Mouse (Mus musculus): ENCODE measurements around the gene Auts2. TPM values are rescaled to one million over a fixed set of nuclear protein-coding genes. Genes with fewer than 3 reads are reported as not detected.

Gene Auts2
- total RNA-seq, 4 experiments from 2014 or later, result 23.5 to 31.8 (median 27.0) TPM

GRCm38 (mm10) chr5:132391831-132392763 lies 151.0 kb downstream of the Auts2 start:
- no peak for DNase-seq (ENCODE audit: low spot score)

- no peak for DNase-seq (ENCODE audit: low spot score)
Measured at GRCm38 (mm10) chr5:132388746-132389145, 154.4 kb downstream of the Auts2 start.

- no peak for DNase-seq (ENCODE audit: low spot score)
Measured at GRCm38 (mm10) chr5:132385244-132385855, 157.8 kb downstream of the Auts2 start.

- no peak for DNase-seq (ENCODE audit: low spot score)
Measured at GRCm38 (mm10) chr5:132380261-132380660, 162.9 kb downstream of the Auts2 start.

- DNase-seq (ENCODE audit: low spot score), result no peak
Measured at GRCm38 (mm10) chr5:132378977-132379376, 164.2 kb downstream of the Auts2 start.

DNA sequence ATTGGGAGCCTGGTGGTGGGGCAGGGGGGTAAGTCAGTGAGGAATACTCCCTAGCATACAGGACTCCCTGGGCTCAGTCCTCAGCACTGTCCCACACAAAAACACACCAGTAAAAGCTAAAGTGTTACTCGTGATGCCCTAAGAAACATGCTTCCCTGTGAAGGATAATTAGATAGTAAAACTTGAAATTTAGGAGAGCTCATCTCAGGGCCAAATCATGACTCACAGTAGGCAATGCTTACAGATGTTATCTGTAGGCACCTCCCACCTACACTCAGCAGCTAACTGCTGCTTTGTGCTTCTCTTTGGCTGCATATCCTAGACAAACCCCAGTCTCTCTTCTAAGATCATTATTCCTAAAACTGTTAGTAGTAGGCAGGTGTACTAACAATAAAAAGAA lies 168.0 kb downstream of the Auts2 start:
- no peak for DNase-seq (ENCODE audit: low spot score)

DNA sequence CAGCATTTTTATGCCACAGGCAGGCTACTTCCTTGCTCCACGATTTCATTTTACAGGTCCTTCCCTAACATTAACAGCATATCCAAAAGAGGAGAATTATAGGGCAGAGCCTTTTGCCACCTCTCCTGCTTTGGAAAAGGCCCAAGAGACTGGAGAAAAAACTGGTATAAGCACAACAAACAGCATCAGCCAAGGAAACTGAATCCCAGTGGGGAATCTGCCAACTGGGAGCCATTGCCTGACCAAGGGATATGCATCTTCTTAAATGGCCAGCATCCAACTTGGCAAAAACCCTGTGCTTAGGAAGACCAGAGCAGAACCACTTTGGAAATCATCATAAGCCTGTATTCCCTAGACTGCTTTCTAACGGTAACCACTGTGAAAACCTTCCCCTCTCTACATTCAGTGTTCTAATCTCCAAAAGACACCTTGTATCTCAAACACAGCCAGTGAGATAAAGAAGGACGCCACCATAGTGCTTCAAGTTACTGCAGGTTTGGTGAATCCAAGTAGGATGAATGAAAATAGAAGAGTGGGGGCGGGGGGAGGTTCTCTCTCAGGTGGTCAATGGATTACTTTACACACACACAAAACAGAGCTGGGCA lies 169.6 kb downstream of the Auts2 start:
- no peak for DNase-seq (ENCODE audit: low spot score)

DNA sequence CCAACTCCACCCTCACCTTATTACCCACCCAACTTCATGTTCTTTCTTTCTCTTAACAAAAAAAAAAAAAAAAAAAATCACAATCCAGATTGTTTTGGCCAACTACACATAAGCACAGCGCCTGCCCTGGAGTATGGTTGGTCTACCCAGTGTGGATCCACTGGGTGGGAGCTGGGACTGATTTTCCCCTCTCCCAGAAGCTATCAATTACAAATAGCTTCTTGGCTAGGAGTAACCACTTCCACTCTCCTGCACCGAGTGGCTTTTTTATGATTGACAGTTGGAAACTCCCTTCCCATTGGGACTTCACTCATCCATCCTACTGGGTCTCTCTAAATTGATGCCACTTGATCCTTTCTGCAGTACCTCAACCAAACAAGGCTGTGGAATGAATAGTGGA lies 170.5 kb downstream of the Auts2 start:
- DNase-seq (ENCODE audit: low spot score), result no peak

GRCm38 (mm10) chr5:132368678-132369088 lies 174.5 kb downstream of the Auts2 start:
- DNase-seq (ENCODE audit: low spot score), result peak; percentile 34

GRCm38 (mm10) chr5:132361276-132361675 lies 181.9 kb downstream of the Auts2 start:
- DNase-seq (ENCODE audit: low spot score), result no peak

GRCm38 (mm10) chr5:132357726-132358125 lies 185.4 kb downstream of the Auts2 start:
- DNase-seq (ENCODE audit: low spot score), result no peak

DNA sequence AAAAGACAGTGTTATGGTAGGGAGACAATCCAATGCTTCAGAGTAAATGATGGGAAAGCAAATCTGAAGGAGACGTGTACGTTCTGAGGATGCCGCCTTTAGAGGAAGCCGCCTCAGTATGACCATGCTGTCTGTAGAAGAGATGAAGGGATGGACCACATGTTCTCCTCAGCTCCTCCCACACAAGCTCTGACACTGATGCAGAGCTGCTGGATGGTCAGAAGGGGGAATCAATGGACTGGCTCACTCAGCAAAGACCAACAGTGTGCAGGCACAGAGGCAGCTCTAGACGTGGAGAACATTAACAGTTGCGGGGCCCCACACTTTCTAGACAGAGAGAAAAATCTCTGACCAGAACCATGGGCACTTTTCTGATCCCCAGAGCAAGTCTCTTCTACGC lies 187.2 kb downstream of the Auts2 start:
- DNase-seq (ENCODE audit: low spot score), result no peak

DNA sequence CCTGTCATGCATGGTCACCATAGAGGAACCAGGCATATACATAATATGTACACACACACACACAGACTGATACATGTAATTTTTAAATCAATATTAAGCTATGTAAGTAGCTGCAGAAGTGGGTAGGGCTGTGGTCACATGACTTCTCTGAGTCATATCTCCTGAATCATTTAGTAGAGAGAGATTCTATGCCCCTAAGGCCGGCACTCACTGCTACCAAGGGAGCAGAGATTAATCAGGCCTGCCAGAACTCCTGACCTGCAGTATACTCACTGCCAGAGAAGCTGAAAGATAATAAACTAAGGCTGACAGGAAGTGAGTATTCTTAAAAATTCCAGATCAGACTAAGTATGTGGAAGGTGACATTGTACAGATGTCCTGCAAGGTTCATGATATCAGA lies 190.7 kb downstream of the Auts2 start:
- DNase-seq (ENCODE audit: low spot score), result no peak

DNA sequence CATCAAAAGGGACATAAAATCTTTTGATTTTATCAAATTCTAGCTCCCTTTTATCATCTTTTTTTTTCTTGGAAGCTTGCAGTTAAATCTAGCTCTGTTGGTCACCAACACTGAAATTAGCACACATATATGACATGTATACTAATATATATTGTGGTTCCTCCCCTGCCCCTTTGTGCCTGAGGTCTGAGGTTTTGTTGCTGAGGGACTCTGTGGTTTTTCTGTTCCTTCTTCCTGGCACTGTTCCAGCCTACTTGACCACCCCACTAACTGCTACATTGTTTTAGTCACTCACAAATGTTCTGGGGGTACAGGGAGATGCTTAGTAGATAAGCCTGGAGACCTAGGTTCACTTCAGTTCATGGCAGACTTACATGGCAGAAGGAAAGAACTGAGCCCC lies 192.0 kb downstream of the Auts2 start:
- DNase-seq (ENCODE audit: low spot score), result no peak

GRCm38 (mm10) chr5:132341315-132341714 lies 201.8 kb downstream of the Auts2 start:
- no peak for DNase-seq (ENCODE audit: low spot score)

DNA sequence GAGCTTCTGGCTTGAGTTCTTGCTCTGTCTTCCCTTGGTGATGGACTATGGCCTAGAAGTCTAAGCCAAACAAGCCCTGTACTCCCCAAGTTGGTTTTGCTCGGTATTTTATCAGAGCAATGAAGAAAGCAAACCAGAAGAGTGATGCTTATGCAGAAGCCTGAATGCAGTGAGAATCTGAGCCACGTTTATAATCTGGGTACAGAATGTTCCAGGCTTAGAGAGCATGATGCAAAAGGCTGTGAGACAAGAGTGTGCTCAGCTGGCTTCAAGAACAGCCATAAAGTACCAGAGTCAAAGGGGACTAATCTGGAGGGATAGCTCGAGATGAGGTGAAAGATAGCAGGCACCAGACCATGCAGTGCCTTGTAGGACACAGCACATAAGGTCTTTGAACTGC lies 205.5 kb downstream of the Auts2 start:
- DNase-seq (ENCODE audit: low spot score), result peak; percentile 46

DNA sequence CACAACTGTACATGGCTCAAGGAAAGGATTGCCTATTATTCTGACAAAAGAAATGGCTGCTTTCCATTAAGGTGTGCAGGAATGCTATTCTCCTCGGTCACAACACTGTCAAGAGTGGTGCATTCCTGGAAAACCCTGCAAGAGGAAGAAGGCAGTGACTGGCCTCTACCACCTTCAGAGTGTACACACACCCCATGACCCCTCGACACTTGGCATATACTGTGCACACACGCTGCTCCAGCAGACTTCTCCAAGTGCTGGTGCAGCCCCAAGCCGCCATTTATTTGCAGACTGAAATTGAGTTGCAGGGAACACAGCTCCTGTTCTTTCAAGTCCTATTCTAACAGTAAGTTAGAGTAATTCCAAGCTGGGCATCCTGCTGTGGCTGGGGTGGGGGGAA lies 207.4 kb downstream of the Auts2 start:
- no peak for DNase-seq (ENCODE audit: low spot score)

GRCm38 (mm10) chr5:132334796-132335195 lies 208.3 kb downstream of the Auts2 start:
- DNase-seq (ENCODE audit: low spot score), result no peak

DNA sequence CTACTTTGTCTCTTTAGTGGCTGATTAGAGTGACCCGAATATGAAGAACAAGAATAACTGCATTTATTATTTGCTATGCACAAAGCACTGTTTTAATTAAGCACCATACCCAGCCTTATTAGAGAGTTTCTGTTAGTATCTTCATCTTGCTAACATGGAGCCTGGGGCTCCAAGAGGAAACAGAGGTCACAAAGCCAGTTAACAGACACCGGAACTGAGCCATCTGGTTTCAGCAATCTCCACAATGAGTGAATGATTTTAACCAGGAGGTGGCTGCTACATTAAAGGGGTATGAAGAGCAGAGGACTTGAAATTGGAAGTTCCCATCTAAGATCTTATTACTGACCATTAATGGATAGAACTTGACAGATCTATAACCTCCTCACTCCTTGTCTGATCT lies 209.4 kb downstream of the Auts2 start:
- DNase-seq (ENCODE audit: low spot score), result no peak

DNA sequence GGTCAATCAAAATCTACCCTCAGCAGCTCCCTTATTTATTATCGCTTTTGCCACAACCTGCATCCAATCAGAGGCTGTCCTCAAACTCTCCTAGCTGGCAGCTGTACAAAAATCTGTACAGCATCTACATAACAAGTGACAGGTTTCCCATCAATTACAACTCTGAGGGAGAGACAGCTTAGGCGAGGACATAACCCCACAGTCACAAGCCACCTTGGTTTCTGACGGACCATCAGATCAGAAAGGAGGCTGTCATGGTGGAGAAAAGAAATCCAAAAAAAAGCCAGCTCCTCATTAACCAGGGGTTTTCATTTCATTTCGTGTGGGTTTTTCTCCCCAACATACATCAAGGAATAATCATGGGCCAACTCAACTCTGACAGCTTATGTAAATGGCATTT lies 210.6 kb downstream of the Auts2 start:
- DNase-seq (ENCODE audit: low spot score), result no peak

DNA sequence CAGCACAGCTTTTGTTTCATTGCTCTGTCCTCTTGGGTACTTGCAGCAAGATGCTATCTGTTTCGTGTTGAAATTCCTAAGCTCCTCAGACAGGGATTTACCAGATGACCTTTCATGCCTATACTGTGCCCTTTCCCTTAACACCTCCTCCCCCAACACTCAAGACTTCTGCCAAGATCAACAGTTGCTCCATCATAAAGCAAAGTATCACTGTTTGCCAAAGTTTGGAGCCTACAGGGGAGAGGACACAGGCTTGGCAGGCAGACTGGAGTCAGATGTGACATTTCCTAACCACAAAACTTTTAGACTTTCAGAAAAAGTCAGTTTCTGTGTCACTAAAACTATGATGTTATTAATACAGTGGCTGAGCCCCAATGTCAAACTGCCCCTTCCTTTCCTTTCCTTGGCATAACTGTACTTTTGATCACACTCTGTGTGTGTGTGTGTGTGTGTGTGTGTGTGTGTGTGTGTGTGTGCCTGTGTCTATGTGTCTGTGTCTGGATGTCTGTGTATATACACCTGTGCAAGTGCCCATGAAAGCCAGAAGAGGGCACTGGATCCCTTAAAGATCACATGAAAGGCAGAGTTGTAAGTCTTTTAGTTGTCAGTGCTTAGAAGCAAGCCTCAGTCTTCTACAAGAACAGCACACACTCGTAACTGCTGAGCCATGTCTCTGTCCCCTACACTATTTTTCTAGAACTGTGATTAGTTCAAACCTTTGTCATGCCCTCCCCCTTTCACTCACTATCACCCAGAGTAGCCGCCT lies 213.8 kb downstream of the Auts2 start:
- peak; percentile 10 for DNase-seq (ENCODE audit: low spot score)
